Mouse (Mus musculus) hindbrain, embryonic 12.5 days (tissue): ENCODE measurements around the gene Zp3r. TPM values are rescaled to one million over a fixed set of nuclear protein-coding genes. Genes with fewer than 3 reads are reported as not detected.
"Not testable (repeated sequence)": the region's sequence is repeated elsewhere in the genome, so short reads cannot be mapped to it uniquely, and the experiment has no call there.

Experiments
- ATAC-seq: fragments of 200-750 bp; cut with Nextera tagmentation; 2 replicates; pipeline ENCODE4 v1.8.0; 2017; ENCODE audit warnings: moderate TSS enrichment; ENCODE audit not compliant: low FRiP score
- H3K27ac ChIP-seq: fragments of 300-500 bp; sonication (generic); 2 replicates; pipeline ENCODE4 v1.5.1; 2016; ENCODE audit warnings: mild to moderate bottlenecking
- H3K27me3 ChIP-seq: fragments of 300-500 bp; sonication (generic); 2 replicates; pipeline ENCODE4 v1.6.1; 2016; ENCODE audit warnings: mild to moderate bottlenecking
- H3K36me3 ChIP-seq: fragments of 300-500 bp; sonication (generic); 2 replicates; pipeline ENCODE4 v1.6.1; 2016; ENCODE audit warnings: mild to moderate bottlenecking
- H3K4me1 ChIP-seq: fragments of 300-500 bp; sonication (generic); 2 replicates; pipeline ENCODE4 v1.6.1; 2016
- H3K4me2 ChIP-seq: fragments of 300-500 bp; sonication (generic); replicated peaks from 2 replicates; pipeline ENCODE4 v1.6.1; 2016; ENCODE audit warnings: mild to moderate bottlenecking
- H3K4me3 ChIP-seq: fragments of 300-500 bp; sonication (generic); 2 replicates; pipeline ENCODE4 v1.5.1; 2016; ENCODE audit warnings: mild to moderate bottlenecking
- H3K9ac ChIP-seq: fragments of 300-500 bp; sonication (generic); 2 replicates; pipeline ENCODE4 v1.6.1; 2016; ENCODE audit warnings: mild to moderate bottlenecking, moderate library complexity
- H3K9me3 ChIP-seq: fragments of 300-500 bp; sonication (generic); replicated peaks from 2 replicates; pipeline ENCODE4 v1.6.1; 2016; ENCODE audit warnings: mild to moderate bottlenecking
- WGBS: fragments of 180-500 bp; shearing (Covaris S2); methylation state at CpG from one replicate; pipeline ENCODE4 v1.1.7; 2016; 5-methylcytosine and 5-hydroxymethylcytosine counted together
- polyA plus RNA-seq: library from polyadenylated mRNA; unstranded; fragments of >200 nt; fragmentation: Nextera tagmentation; extraction: Ambion mirVana; gene quantifications from 2 replicates; pipeline ENCODE4 v1.2.1, GENCODE M21; 2016

Gene Zp3r
- not detected in 2 replicates for polyA plus RNA-seq

DNA sequence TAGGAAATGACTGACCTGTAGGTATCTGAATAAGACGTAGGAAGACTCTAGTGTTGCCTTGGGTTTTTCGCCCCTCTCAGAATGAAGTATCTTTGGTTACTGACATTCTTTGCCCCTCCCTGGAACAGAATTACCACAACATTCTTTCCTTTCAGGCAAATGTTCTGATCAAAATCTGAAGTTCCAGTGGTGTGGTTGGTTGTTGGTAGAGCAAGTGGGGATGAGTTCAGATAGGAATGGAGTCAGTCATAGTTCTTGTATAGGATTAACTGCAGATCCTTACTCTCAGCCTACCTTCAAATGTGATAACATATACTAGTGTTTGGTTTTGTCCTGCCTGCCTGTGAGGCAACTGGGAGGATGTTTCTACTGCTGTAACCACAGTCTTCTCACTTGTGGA is at the start of gene Zp3r:
TSS of gene Zp3r (minus strand) at position 101 of the 400 bp plus-strand sequence.
- H3K4me3 ChIP-seq: no peak within 1 kb of the TSS
- H3K27me3 ChIP-seq: no peaks in the 10 kb centered on the region
- 85% methylated on average over 2 of the region's 2 CpGs for WGBS
- no peak within 1 kb of the TSS for H3K27ac ChIP-seq
- ATAC-seq: no peak
- no peak within 1 kb of the TSS for H3K4me2 ChIP-seq
- no peaks in the 10 kb centered on the region for H3K4me1 ChIP-seq
- no peaks in the 10 kb centered on the region for H3K36me3 ChIP-seq
- H3K9me3 ChIP-seq: no peaks in the 10 kb centered on the region
- H3K9ac ChIP-seq: no peak within 1 kb of the TSS

- Histone ChIP-seq H3K4me2 (no peak overlapping the region), H3K36me3 (no peaks in the 10 kb centered on the region), H3K9ac (no peak overlapping the region), H3K27ac (no peak overlapping the region), H3K4me1 (no peaks in the 10 kb centered on the region), H3K27me3 (no peaks in the 10 kb centered on the region), H3K4me3 (no peak overlapping the region), H3K9me3 (no peaks in the 10 kb centered on the region)
- 84% methylated on average over 2 of the region's 2 CpGs for WGBS
- ATAC-seq: no peak
Measured at GRCm38 (mm10) chr1:130678551-130678950, 49.1 kb upstream of the Zp3r start.

GRCm38 (mm10) chr1:130663576-130663975 is 34.2 kb upstream of the Zp3r start:
- H3K9ac ChIP-seq, H3K27me3 ChIP-seq, ATAC-seq, H3K36me3 ChIP-seq, H3K4me1 ChIP-seq, H3K27ac ChIP-seq, H3K4me2 ChIP-seq, H3K4me3 ChIP-seq, H3K9me3 ChIP-seq: not testable (repeated sequence)
- 83% methylated on average over 5 of the region's 5 CpGs for WGBS

- no peak within 1 kb of the TSS for H3K4me2 ChIP-seq
- no peaks in the 10 kb centered on the region for H3K4me1 ChIP-seq
- no peak within 1 kb of the TSS for H3K27ac ChIP-seq
- ATAC-seq: no peak
- 84% methylated on average over 3 of the region's 3 CpGs for WGBS
- no peaks in the 10 kb centered on the region for H3K9me3 ChIP-seq
- H3K9ac ChIP-seq: no peak within 1 kb of the TSS
- no peaks in the 10 kb centered on the region for H3K27me3 ChIP-seq
- H3K4me3 ChIP-seq: no peak within 1 kb of the TSS
- no peaks in the 10 kb centered on the region for H3K36me3 ChIP-seq
Measured at GRCm38 (mm10) chr1:130661454-130661853, 32.0 kb upstream of the Zp3r start, which contains the start of gene C4bp. C4bp (minus strand) TSS chr1:130661632.

DNA sequence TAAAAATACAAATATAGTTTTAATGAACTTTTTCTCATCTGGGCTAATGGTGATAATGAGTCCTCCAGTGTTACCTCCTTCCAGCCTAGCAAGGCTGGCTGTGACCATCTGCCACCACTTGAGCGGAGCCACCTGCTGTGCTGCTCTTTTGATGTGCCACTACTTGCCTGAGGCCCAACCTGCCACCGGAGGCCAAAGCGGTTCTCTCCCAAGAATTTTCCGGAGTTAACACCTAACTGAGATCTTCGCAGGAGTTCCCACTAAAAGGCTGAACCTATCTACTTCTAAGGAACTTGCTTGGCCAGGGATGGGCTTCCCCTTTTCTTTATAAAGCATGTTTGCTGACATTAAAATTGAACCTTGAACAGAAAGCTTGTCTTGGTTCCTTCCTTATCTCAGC is 30.2 kb upstream of the Zp3r start:
- H3K27me3 ChIP-seq, H3K4me1 ChIP-seq, H3K27ac ChIP-seq, H3K9ac ChIP-seq, H3K36me3 ChIP-seq, H3K9me3 ChIP-seq, H3K4me3 ChIP-seq, ATAC-seq, H3K4me2 ChIP-seq: not testable (repeated sequence)
- WGBS: 27% methylated on average over 5 of the region's 5 CpGs

DNA sequence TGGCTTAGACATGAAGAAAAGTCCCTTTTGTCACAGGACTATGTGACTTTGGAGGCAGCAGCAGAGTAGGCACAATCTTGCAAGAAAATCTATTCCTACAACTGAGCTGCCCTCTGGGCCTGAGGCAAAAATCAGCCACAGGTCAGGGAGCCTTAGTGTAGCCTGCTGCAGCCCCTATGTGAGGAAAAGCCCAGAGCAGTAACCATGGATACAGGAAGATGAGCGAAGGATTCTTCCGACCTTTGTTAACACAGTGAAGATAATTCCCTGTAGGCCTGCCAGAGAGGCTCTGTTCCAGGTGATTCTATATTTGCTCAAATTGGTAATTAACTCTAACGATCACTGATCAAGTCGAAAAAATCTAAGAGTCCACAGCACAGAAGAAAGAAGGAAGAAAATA is 14.7 kb upstream of the Zp3r start:
- Histone ChIP-seq H3K27me3 (no peaks in the 10 kb centered on the region), H3K36me3 (no peaks in the 10 kb centered on the region), H3K27ac (no peak overlapping the region), H3K4me3 (no peak overlapping the region), H3K4me1 (no peaks in the 10 kb centered on the region), H3K9me3 (no peaks in the 10 kb centered on the region), H3K4me2 (no peak overlapping the region), H3K9ac (no peak overlapping the region)
- WGBS: 68% methylated on average over 4 of the region's 4 CpGs
- no peak for ATAC-seq

DNA sequence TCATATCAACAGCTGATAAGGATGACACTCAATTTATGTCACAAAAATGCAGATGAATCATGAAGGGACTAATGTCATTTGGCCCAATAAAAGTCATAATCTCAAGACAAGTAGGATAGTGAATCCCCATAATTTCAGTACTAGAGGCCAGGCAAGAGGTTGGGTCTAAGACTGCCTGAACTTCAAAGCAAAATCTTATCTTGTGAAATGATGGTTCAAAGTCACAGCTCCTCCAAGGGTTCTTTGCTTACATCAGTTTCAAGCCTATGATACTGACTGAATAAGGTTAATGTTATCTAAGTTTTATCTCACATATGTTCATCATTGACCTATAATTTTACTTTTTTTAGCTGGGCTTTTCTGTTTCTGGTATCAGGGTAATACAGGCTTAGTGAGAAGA is 11.5 kb upstream of the Zp3r start:
- no peaks in the 10 kb centered on the region for H3K27me3 ChIP-seq
- ATAC-seq: no peak
- H3K36me3 ChIP-seq: no peaks in the 10 kb centered on the region

GRCm38 (mm10) chr1:130633761-130634410 is 4.5 kb upstream of the Zp3r start:
- H3K4me2 ChIP-seq: no peak overlapping the region
- WGBS: 38% methylated on average over 16 of the region's 16 CpGs
- no peak overlapping the region for H3K9ac ChIP-seq
- no peak for ATAC-seq
- no peaks in the 10 kb centered on the region for H3K36me3 ChIP-seq
- no peak overlapping the region for H3K4me3 ChIP-seq
- no peak overlapping the region for H3K27ac ChIP-seq
- no peaks in the 10 kb centered on the region for H3K27me3 ChIP-seq
- H3K4me1 ChIP-seq: no peaks in the 10 kb centered on the region
- no peaks in the 10 kb centered on the region for H3K9me3 ChIP-seq

More for the DNA sequence above, 11.5 kb upstream of the Zp3r start:
- no peaks in the 10 kb centered on the region for H3K9me3 ChIP-seq
- H3K4me3 ChIP-seq: no peak overlapping the region
- H3K4me2 ChIP-seq: no peak overlapping the region
- no peak overlapping the region for H3K27ac ChIP-seq
- H3K9ac ChIP-seq: no peak overlapping the region
- H3K4me1 ChIP-seq: no peaks in the 10 kb centered on the region

DNA sequence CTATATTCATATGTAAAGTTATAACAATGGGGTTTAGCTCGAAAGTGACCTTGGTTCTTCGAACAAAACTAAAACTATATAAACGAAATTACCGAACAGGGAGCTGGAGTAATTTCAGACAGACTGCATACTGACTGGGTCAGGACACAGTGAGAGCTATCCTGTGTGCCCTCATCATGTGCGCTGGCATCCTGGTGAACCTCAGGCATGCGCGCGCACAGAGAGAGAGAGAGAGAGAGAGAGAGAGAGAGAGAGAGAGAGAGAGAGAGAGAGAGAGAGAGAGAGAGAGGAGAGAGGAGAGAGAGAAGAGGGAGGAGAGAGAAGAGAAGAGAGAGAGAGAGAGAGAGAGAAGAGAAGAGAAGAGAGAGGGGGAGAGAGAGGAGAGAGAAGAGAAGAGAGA is 3.9 kb upstream of the Zp3r start:
- Histone ChIP-seq H3K36me3 (no peaks in the 10 kb centered on the region), H3K4me1 (no peaks in the 10 kb centered on the region), H3K9me3 (no peaks in the 10 kb centered on the region), H3K4me2 (no peak overlapping the region), H3K27ac (no peak overlapping the region), H3K9ac (no peak overlapping the region), H3K4me3 (no peak overlapping the region), H3K27me3 (no peaks in the 10 kb centered on the region)
- ATAC-seq: no peak
- WGBS: 92% methylated on average over 8 of the region's 8 CpGs

GRCm38 (mm10) chr1:130596291-130596690 is 33.1 kb downstream of the Zp3r start:
- Histone ChIP-seq H3K9me3 (no peaks in the 10 kb centered on the region), H3K36me3 (no peaks in the 10 kb centered on the region), H3K4me3 (no peak overlapping the region), H3K4me2 (no peak overlapping the region), H3K9ac (no peak overlapping the region), H3K27ac (no peak overlapping the region), H3K4me1 (no peaks in the 10 kb centered on the region), H3K27me3 (no peaks in the 10 kb centered on the region)
- WGBS: 94% methylated on average over 2 of the region's 2 CpGs
- ATAC-seq: no peak

DNA sequence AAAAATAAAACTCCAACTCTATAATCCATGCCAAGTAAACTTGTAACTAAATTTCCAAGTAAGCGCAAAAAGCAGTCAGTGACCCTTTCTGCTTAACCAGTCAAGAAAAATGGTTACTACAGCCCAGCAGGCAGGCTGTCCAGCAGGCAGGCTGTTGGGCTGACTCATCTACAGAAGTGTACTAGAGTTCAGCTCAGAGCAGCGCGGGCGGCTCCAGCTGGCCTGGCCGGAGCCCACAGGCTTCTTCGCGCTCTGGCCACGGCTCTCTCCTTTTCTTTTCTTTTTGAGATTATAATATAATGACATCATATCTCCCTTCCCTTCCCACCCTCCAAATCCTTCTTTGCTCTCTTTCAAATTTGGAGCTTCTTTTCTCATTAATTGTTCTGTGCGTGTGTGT is 40.8 kb downstream of the Zp3r start:
- Histone ChIP-seq H3K4me1 (no peaks in the 10 kb centered on the region), H3K27ac (no peak overlapping the region), H3K9me3 (no peaks in the 10 kb centered on the region), H3K4me3 (no peak overlapping the region), H3K4me2 (no peak overlapping the region), H3K27me3 (no peaks in the 10 kb centered on the region), H3K36me3 (no peaks in the 10 kb centered on the region), H3K9ac (no peak overlapping the region)
- no peak for ATAC-seq
- WGBS: 91% methylated on average over 9 of the region's 9 CpGs

GRCm38 (mm10) chr1:130576389-130576788 is 53.0 kb downstream of the Zp3r start:
- H3K36me3 ChIP-seq: no peaks in the 10 kb centered on the region
- no peaks in the 10 kb centered on the region for H3K27me3 ChIP-seq
- no peak overlapping the region for H3K27ac ChIP-seq
- no peaks in the 10 kb centered on the region for H3K9me3 ChIP-seq
- 66% methylated on average over 4 of the region's 4 CpGs for WGBS
- H3K4me3 ChIP-seq: no peak overlapping the region
- ATAC-seq: no peak
- no peak overlapping the region for H3K4me2 ChIP-seq
- no peak overlapping the region for H3K9ac ChIP-seq
- no peaks in the 10 kb centered on the region for H3K4me1 ChIP-seq

DNA sequence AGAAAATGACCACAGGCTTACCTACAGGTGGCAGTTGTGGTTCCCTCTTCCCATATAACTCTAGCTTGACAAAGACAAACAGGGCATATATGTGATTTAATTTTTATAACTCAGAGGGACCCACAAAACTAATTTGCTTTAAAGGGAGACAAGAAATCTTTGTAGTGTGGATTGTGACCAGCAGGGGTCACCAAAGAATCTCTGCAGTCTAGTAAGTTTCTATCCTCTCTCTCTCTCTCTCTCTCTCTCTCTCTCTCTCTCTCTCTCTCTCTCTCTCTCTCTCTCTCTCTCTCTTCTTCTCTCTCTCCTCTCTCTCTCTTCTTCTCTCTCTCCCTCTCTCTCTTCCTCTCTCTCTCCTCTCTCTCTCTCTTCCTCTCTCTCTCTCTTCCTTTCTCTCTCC is 53.5 kb downstream of the Zp3r start:
- H3K4me3 ChIP-seq: no peak overlapping the region

More for the DNA sequence above, 53.5 kb downstream of the Zp3r start:
- Histone ChIP-seq H3K36me3 (no peaks in the 10 kb centered on the region), H3K27me3 (no peaks in the 10 kb centered on the region), H3K27ac (no peak overlapping the region), H3K4me1 (no peaks in the 10 kb centered on the region), H3K4me2 (no peak overlapping the region), H3K9ac (no peak overlapping the region), H3K9me3 (no peaks in the 10 kb centered on the region)
- no peak for ATAC-seq
